Mouse (Mus musculus) hindbrain, embryonic 11.5 days (tissue): ENCODE results near the gene Gm9833. TPM values are rescaled to one million over a fixed set of nuclear protein-coding genes. Genes with fewer than 3 reads are reported as not detected.
"Not testable (repeated sequence)": the region's sequence is repeated elsewhere in the genome, so short reads cannot be mapped to it uniquely, and the experiment has no call there.

ENCODE experiments used
- ATAC-seq: fragments of 200-750 bp; cut with Nextera tagmentation; 2 replicates; pipeline ENCODE4 v1.8.0; 2017; ENCODE audit warnings: mild to moderate bottlenecking, moderate TSS enrichment, moderate library complexity; ENCODE audit not compliant: low FRiP score
- DNase-seq: peaks from one replicate; pipeline ENCODE4 v3.0.0-alpha.2; 2015; ENCODE audit warnings: low spot score
- H3K27ac ChIP-seq: fragments of 300-500 bp; sonication (generic); 2 replicates; pipeline ENCODE4 v1.5.1; 2014; ENCODE audit warnings: mild to moderate bottlenecking, low read depth, low read length
- H3K27me3 ChIP-seq: fragments of 300-500 bp; sonication (generic); 2 replicates; pipeline ENCODE4 v1.6.1; 2014; ENCODE audit warnings: mild to moderate bottlenecking, low read length, moderate library complexity, mixed read lengths; ENCODE audit not compliant: control insufficient read depth, insufficient read depth
- H3K36me3 ChIP-seq: fragments of 300-500 bp; sonication (generic); 2 replicates; pipeline ENCODE4 v1.6.1; 2014; ENCODE audit warnings: mild to moderate bottlenecking, low read length, moderate library complexity, mixed read lengths; ENCODE audit not compliant: control insufficient read depth, insufficient read depth
- H3K4me1 ChIP-seq: fragments of 300-500 bp; sonication (generic); replicated peaks from 2 replicates; pipeline ENCODE4 v1.6.1; 2014; ENCODE audit warnings: low read length, mixed read lengths; ENCODE audit not compliant: control insufficient read depth, insufficient read depth
- H3K4me2 ChIP-seq: fragments of 300-500 bp; sonication (generic); replicated peaks from 2 replicates; pipeline ENCODE4 v1.6.1; 2014; ENCODE audit warnings: mild to moderate bottlenecking, low read depth, low read length
- H3K4me3 ChIP-seq: fragments of 300-500 bp; sonication (generic); 2 replicates; pipeline ENCODE4 v1.5.1; 2014; ENCODE audit warnings: low read depth, low read length
- H3K9ac ChIP-seq: fragments of 300-500 bp; sonication (generic); 2 replicates; pipeline ENCODE4 v1.6.1; 2014; ENCODE audit warnings: low read depth, low read length
- H3K9me3 ChIP-seq: fragments of 300-500 bp; sonication (generic); 2 replicates; pipeline ENCODE4 v1.6.1; 2016; ENCODE audit warnings: low read length; ENCODE audit not compliant: control insufficient read depth
- WGBS: fragments of 180-500 bp; shearing (Covaris S2); extraction: QIAGEN DNeasy Blood & Tissue Kit; methylation state at CpG from one replicate; pipeline ENCODE4 v1.1.7; 2014; 5-methylcytosine and 5-hydroxymethylcytosine counted together
- polyA plus RNA-seq: library from polyadenylated mRNA; unstranded; fragments of >200 nt; fragmentation: Nextera tagmentation; extraction: Ambion mirVana; gene quantifications from 2 replicates; pipeline ENCODE4 v1.2.1, GENCODE M21; 2014

Gene Gm9833
- 8.0 and 10.3 TPM in 2 replicates for polyA plus RNA-seq

- H3K4me2 ChIP-seq: peak within 1 kb of the TSS; percentile 21; the same call in 1 of the 2 replicates
- not testable (repeated sequence) for H3K27ac ChIP-seq, H3K27me3 ChIP-seq, H3K9me3 ChIP-seq, H3K4me3 ChIP-seq, DNase-seq, H3K9ac ChIP-seq, H3K4me1 ChIP-seq, H3K36me3 ChIP-seq
- ATAC-seq: 0 out of 2 replicates have a peak, but pooled peaks have one; percentile 44
- WGBS: 23% methylated on average over 24 of the region's 38 CpGs
Measured at GRCm38 (mm10) chr3:10087994-10088393, at the start of gene Gm9833. Gene Gm9833 (plus strand): TSS chr3:10088110.

- no peaks in the 10 kb centered on the region for H3K4me1 ChIP-seq
- ATAC-seq (no peak), DNase-seq (no peak)
- no peaks in the 10 kb centered on the region for H3K9me3 ChIP-seq
- no peak overlapping the region for H3K27ac ChIP-seq
- H3K9ac ChIP-seq: no peak overlapping the region
- H3K27me3 ChIP-seq: no peaks in the 10 kb centered on the region
- H3K4me2 ChIP-seq: no peak overlapping the region
- no peaks in the 10 kb centered on the region for H3K36me3 ChIP-seq
- no peak overlapping the region for H3K4me3 ChIP-seq
Measured at GRCm38 (mm10) chr3:10070070-10070469, 17.8 kb upstream of the Gm9833 start.

GRCm38 (mm10) chr3:10075826-10076225, 12.1 kb upstream of the Gm9833 start:
- Histone ChIP-seq H3K4me3 (no peak overlapping the region), H3K27me3 (no peaks in the 10 kb centered on the region), H3K4me2 (no peak overlapping the region), H3K9ac (no peak overlapping the region), H3K27ac (no peak overlapping the region), H3K36me3 (no peaks in the 10 kb centered on the region), H3K4me1 (no peaks in the 10 kb centered on the region), H3K9me3 (no peaks in the 10 kb centered on the region)
- ATAC-seq (no peak), DNase-seq (no peak)

- no peak overlapping the region for H3K4me2 ChIP-seq
- no peak for DNase-seq
- H3K9me3 ChIP-seq: no peaks in the 10 kb centered on the region
- ATAC-seq: no peak
- H3K4me1 ChIP-seq: no peaks in the 10 kb centered on the region
- 83% methylated on average over 6 of the region's 6 CpGs for WGBS
- no peak overlapping the region for H3K9ac ChIP-seq
- H3K4me3 ChIP-seq: no peak overlapping the region
- no peaks in the 10 kb centered on the region for H3K27me3 ChIP-seq
- H3K27ac ChIP-seq: no peak overlapping the region
- no peaks in the 10 kb centered on the region for H3K36me3 ChIP-seq
Measured at GRCm38 (mm10) chr3:10077096-10077841, 10.6 kb upstream of the Gm9833 start.

- ATAC-seq: no peak
- Histone ChIP-seq H3K36me3 (no peaks in the 10 kb centered on the region), H3K4me2 (no peak overlapping the region), H3K4me1 (no peaks in the 10 kb centered on the region), H3K4me3 (no peak overlapping the region), H3K9ac (no peak overlapping the region), H3K27me3 (no peaks in the 10 kb centered on the region), H3K9me3 (no peaks in the 10 kb centered on the region), H3K27ac (no peak overlapping the region)
- 95% methylated on average over 2 of the region's 2 CpGs for WGBS
- no peak for DNase-seq
Measured at GRCm38 (mm10) chr3:10078113-10078512, 9.8 kb upstream of the Gm9833 start.

GRCm38 (mm10) chr3:10081336-10081735, 6.6 kb upstream of the Gm9833 start:
- no peak overlapping the region for H3K9ac ChIP-seq
- H3K4me2 ChIP-seq: no peak overlapping the region
- no peak overlapping the region for H3K27ac ChIP-seq
- H3K4me3 ChIP-seq: no peak overlapping the region
- WGBS: 83% methylated on average over 5 of the region's 5 CpGs
- no peaks in the 10 kb centered on the region for H3K36me3 ChIP-seq
- H3K27me3 ChIP-seq: no peaks in the 10 kb centered on the region
- no peaks in the 10 kb centered on the region for H3K9me3 ChIP-seq
- DNase-seq (no peak), ATAC-seq (no peak)
- no peaks in the 10 kb centered on the region for H3K4me1 ChIP-seq

- no peak overlapping the region for H3K4me3 ChIP-seq
- 66% methylated on average over 6 of the region's 6 CpGs for WGBS
- H3K9ac ChIP-seq: no peak overlapping the region
- no peaks in the 10 kb centered on the region for H3K36me3 ChIP-seq
- no peak overlapping the region for H3K4me2 ChIP-seq
- H3K27ac ChIP-seq: no peak overlapping the region
- H3K4me1 ChIP-seq: no peaks in the 10 kb centered on the region
- no peak for ATAC-seq
- no peak for DNase-seq
- no peaks in the 10 kb centered on the region for H3K9me3 ChIP-seq
- H3K27me3 ChIP-seq: no peaks in the 10 kb centered on the region
Measured at GRCm38 (mm10) chr3:10081911-10082541, 5.9 kb upstream of the Gm9833 start.

- Histone ChIP-seq H3K4me2 (no peak overlapping the region), H3K4me1 (no peaks in the 10 kb centered on the region), H3K9ac (no peak overlapping the region), H3K36me3 (no peaks in the 10 kb centered on the region), H3K4me3 (no peak overlapping the region), H3K27me3 (no peaks in the 10 kb centered on the region), H3K27ac (no peak overlapping the region), H3K9me3 (no peaks in the 10 kb centered on the region)
- WGBS: 78% methylated on average over 4 of the region's 4 CpGs
- no peak for ATAC-seq
- no peak for DNase-seq
Measured at GRCm38 (mm10) chr3:10082545-10083062, 5.3 kb upstream of the Gm9833 start.

GRCm38 (mm10) chr3:10084102-10084501, 3.8 kb upstream of the Gm9833 start:
- Histone ChIP-seq H3K9me3 (no peaks in the 10 kb centered on the region), H3K9ac (no peak overlapping the region), H3K27ac (no peak overlapping the region), H3K4me3 (no peak overlapping the region), H3K4me2 (no peak overlapping the region), H3K27me3 (no peaks in the 10 kb centered on the region), H3K36me3 (no peaks in the 10 kb centered on the region), H3K4me1 (no peaks in the 10 kb centered on the region)
- WGBS: 88% methylated on average over 3 of the region's 3 CpGs
- DNase-seq (no peak), ATAC-seq (no peak)
